Mouse (Mus musculus) hindlimb bud, embryonic 11.5 days (tissue): ENCODE measurements at regions not wholly inside any gene's neighbourhood (a gene's known extent, or its start where the extent isn't known, plus 50 kb on each side); places are given as distances from the start of the nearest gene placed in this dataset.

Experiments
- DNase-seq: peaks from one replicate; pipeline ENCODE4 v3.0.0-alpha.2; 2012; ENCODE audit warnings: low read depth, low spot score; ENCODE audit errors: extremely low spot score

GRCm38 (mm10) chr3:148343633-148344361, 646.6 kb downstream of the Adgrl2 start:
- no peak for DNase-seq

GRCm38 (mm10) chr3:148343256-148343632, 647.1 kb downstream of the Adgrl2 start:
- DNase-seq = no peak

GRCm38 (mm10) chr3:148339258-148339657, 651.1 kb downstream of the Adgrl2 start:
- DNase-seq = no peak

GRCm38 (mm10) chr3:148336640-148337039, 653.7 kb downstream of the Adgrl2 start:
- peak; percentile 62 for DNase-seq

GRCm38 (mm10) chr3:148336091-148336511, 654.3 kb downstream of the Adgrl2 start:
- DNase-seq = no peak

- DNase-seq = no peak
Observed at GRCm38 (mm10) chr3:148335654-148336053, 654.7 kb downstream of the Adgrl2 start.

GRCm38 (mm10) chr3:148324911-148325621, 665.3 kb downstream of the Adgrl2 start:
- DNase-seq = no peak

GRCm38 (mm10) chr3:148321894-148322293, 668.5 kb downstream of the Adgrl2 start:
- DNase-seq = no peak

GRCm38 (mm10) chr3:148316198-148316597, 674.2 kb downstream of the Adgrl2 start:
- DNase-seq = no peak

- no peak for DNase-seq
Observed at GRCm38 (mm10) chr3:148315286-148315685, 675.1 kb downstream of the Adgrl2 start.

GRCm38 (mm10) chr3:148295515-148295914, 694.8 kb downstream of the Adgrl2 start:
- no peak for DNase-seq

- DNase-seq = no peak
Observed at GRCm38 (mm10) chr3:148278978-148279377, 711.4 kb downstream of the Adgrl2 start.

- no peak for DNase-seq
Observed at GRCm38 (mm10) chr3:148272159-148272848, 718.1 kb downstream of the Adgrl2 start.

- DNase-seq = no peak
Observed at GRCm38 (mm10) chr3:148268812-148269211, 721.5 kb downstream of the Adgrl2 start.

- no peak for DNase-seq
Observed at GRCm38 (mm10) chr3:148259211-148259610, 731.1 kb downstream of the Adgrl2 start.

- no peak for DNase-seq
Observed at GRCm38 (mm10) chr3:148248617-148249016, 741.7 kb downstream of the Adgrl2 start.

- no peak for DNase-seq
Observed at GRCm38 (mm10) chr3:148246786-148247185, 743.6 kb downstream of the Adgrl2 start.

GRCm38 (mm10) chr3:148238093-148238492, 752.3 kb downstream of the Adgrl2 start:
- DNase-seq = no peak

GRCm38 (mm10) chr3:148237555-148237954, 752.8 kb downstream of the Adgrl2 start:
- DNase-seq = no peak

- no peak for DNase-seq
Observed at GRCm38 (mm10) chr3:148233616-148234015, 756.7 kb downstream of the Adgrl2 start.

GRCm38 (mm10) chr3:148229192-148229591, 761.2 kb downstream of the Adgrl2 start:
- DNase-seq = no peak
